Mouse (Mus musculus): ENCODE results near the gene Espn.

- TF ChIP-seq GATA1 (IDR thresholded peaks at IDR 0.05; ENCODE audit: borderline replicate concordance, low read length), result no peak
- no peak for TF ChIP-seq FLI1 (IDR thresholded peaks at IDR 0.05; ENCODE audit: low read length)
Observed at GRCm38 (mm10) chr4:152138497-152139260, 13.5 kb downstream of the Espn start.

Data from megakaryocyte, embryonic 14.5 days (primary cell).